Mouse (Mus musculus) myocyte (in vitro differentiated cells): ENCODE measurements around the gene Mybpc3. TPM values are rescaled to one million over a fixed set of nuclear protein-coding genes. Genes with fewer than 3 reads are reported as not detected.

Source experiments
- H3K27me3 ChIP-seq: one replicate; pipeline ENCODE4 v1.6.1; 2011; ENCODE audit not compliant: control insufficient read depth, insufficient read depth, insufficient read length
- H3K36me3 ChIP-seq: one replicate; pipeline ENCODE4 v1.6.1; 2011; ENCODE audit not compliant: control insufficient read depth, insufficient read depth
- H3K4me2 ChIP-seq: one replicate; pipeline ENCODE4 v1.6.1; 2011; ENCODE audit warnings: low read depth, control low read depth
- H3K4me3 ChIP-seq: one replicate; pipeline ENCODE4 v1.5.1; 2011; ENCODE audit warnings: mild to moderate bottlenecking, control low read depth, moderate library complexity
- H3K79me2 ChIP-seq: one replicate; pipeline ENCODE4 v1.6.1; 2011; ENCODE audit not compliant: control insufficient read depth, insufficient read depth
- H3ac ChIP-seq: one replicate; pipeline ENCODE4 v1.6.1; 2011; ENCODE audit not compliant: control insufficient read depth, insufficient read length
- CEBPB ChIP-seq: IDR thresholded peaks from 2 replicates; pipeline ENCODE4 v1.6.1; 2011; ENCODE audit warnings: mild to moderate bottlenecking, moderate library complexity; ENCODE audit not compliant: poor library complexity, insufficient read depth, severe bottlenecking
- E2F4 ChIP-seq: IDR thresholded peaks from one replicate; pipeline ENCODE4 v1.6.1; 2011; ENCODE audit warnings: mild to moderate bottlenecking, control low read depth, moderate library complexity; ENCODE audit not compliant: insufficient read depth
- MAX ChIP-seq: IDR thresholded peaks from one replicate; pipeline ENCODE4 v1.6.1; 2011; ENCODE audit warnings: low read depth, mild to moderate bottlenecking, control low read depth
- MYOD1 ChIP-seq, 3 experiments: IDR thresholded peaks; one replicate each; pipeline ENCODE4 v1.6.1; 2011; ENCODE audit warnings: control low read depth in 2 of 3, low read depth in 2 of 3, mild to moderate bottlenecking in 2 of 3, moderate library complexity in 1 of 3; ENCODE audit not compliant: insufficient read length in 2 of 3, control insufficient read depth in 1 of 3
- MYOG ChIP-seq, 3 experiments: IDR thresholded peaks; one replicate each; pipeline ENCODE4 v1.6.1; 2011; ENCODE audit warnings: control low read depth in 2 of 3, low read depth in 2 of 3, mild to moderate bottlenecking in 2 of 3; ENCODE audit not compliant: insufficient read length in 2 of 3, control insufficient read depth in 1 of 3, insufficient read depth in 1 of 3
- POLR2A ChIP-seq: IDR thresholded peaks from one replicate; pipeline ENCODE4 v1.6.1; 2011; ENCODE audit warnings: low read depth, mild to moderate bottlenecking, control low read depth, moderate library complexity; ENCODE audit not compliant: insufficient read length
- POLR2AphosphoS2 ChIP-seq: IDR thresholded peaks from one replicate; pipeline ENCODE4 v1.6.1; 2011; ENCODE audit warnings: low read depth, control low read depth; ENCODE audit not compliant: insufficient read length
- REST ChIP-seq: IDR thresholded peaks from one replicate; pipeline ENCODE4 v1.6.1; 2011; ENCODE audit warnings: mild to moderate bottlenecking, control low read depth, moderate library complexity; ENCODE audit not compliant: insufficient read depth, insufficient read length
- SRF ChIP-seq: IDR thresholded peaks from one replicate; pipeline ENCODE4 v1.6.1; 2011; ENCODE audit warnings: low read depth; ENCODE audit not compliant: control insufficient read depth, insufficient read length
- TCF12 ChIP-seq: IDR thresholded peaks from one replicate; pipeline ENCODE4 v1.6.1; 2011; ENCODE audit warnings: mild to moderate bottlenecking, control low read depth; ENCODE audit not compliant: poor library complexity, insufficient read depth, severe bottlenecking
- TCF3 ChIP-seq: IDR thresholded peaks from one replicate; pipeline ENCODE4 v1.6.1; 2011; ENCODE audit warnings: low read depth, control low read depth; ENCODE audit not compliant: insufficient read length
- USF1 ChIP-seq: IDR thresholded peaks from one replicate; pipeline ENCODE4 v1.6.1; 2011; ENCODE audit warnings: low read depth, mild to moderate bottlenecking, control low read depth, moderate library complexity
- polyA plus RNA-seq: library from polyadenylated mRNA; unstranded; fragments of >200 nt; fragmentation: generic; extraction: Trizol; gene quantifications from one replicate; pipeline ENCODE4 v1.2.1, GENCODE M21; 2012; ENCODE audit warnings: missing spikeins

Mybpc3 gene
- polyA plus RNA-seq, 1 experiment, result 0.05 TPM

DNA sequence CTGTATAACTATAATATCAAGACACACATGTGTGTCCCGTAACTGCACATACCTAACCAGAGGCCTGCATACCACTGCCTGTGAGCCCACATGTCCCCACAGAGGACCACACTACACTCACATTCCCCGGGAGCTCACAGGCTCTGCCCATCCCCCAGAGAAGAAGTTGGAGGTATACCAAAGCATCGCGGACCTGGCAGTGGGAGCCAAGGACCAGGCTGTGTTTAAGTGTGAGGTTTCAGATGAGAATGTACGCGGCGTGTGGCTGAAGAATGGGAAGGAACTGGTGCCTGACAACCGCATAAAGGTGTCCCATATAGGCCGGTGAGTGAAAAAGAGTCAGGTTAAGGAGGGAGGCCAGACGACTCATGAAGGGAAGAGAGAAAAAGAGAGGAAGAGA, 7.2 kb downstream of the Mybpc3 start:
- no peak for TF ChIP-seq POLR2A
- TF ChIP-seq TCF3, result no peak
- TF ChIP-seq CEBPB, result no peak
- no peak for TF ChIP-seq MAX
- no peak for TF ChIP-seq POLR2AphosphoS2
- no peak for TF ChIP-seq MYOD1 (IDR thresholded peaks at IDR 0.05; ENCODE audit: control insufficient read depth in 1 of 3, insufficient read length in 2 of 3, low read depth in 2 of 3)
- TF ChIP-seq SRF, result no peak
- no peak for TF ChIP-seq MYOG (IDR thresholded peaks at IDR 0.05; ENCODE audit: control insufficient read depth in 1 of 3, insufficient read depth in 1 of 3, insufficient read length in 2 of 3, low read depth in 2 of 3)
- no peak for TF ChIP-seq USF1
- no peak for TF ChIP-seq E2F4
- no peak for TF ChIP-seq TCF12
- no peak for TF ChIP-seq REST
- no peak overlapping the region for H3K4me2 ChIP-seq
- H3K79me2 ChIP-seq, result no peaks in the 10 kb centered on the region
- H3K27me3 ChIP-seq, result peaks cover 64% of the 10 kb centered on the region
- H3K4me3 ChIP-seq, result no peak overlapping the region
- no peak overlapping the region for H3ac ChIP-seq
- H3K36me3 ChIP-seq, result no peaks in the 10 kb centered on the region

DNA sequence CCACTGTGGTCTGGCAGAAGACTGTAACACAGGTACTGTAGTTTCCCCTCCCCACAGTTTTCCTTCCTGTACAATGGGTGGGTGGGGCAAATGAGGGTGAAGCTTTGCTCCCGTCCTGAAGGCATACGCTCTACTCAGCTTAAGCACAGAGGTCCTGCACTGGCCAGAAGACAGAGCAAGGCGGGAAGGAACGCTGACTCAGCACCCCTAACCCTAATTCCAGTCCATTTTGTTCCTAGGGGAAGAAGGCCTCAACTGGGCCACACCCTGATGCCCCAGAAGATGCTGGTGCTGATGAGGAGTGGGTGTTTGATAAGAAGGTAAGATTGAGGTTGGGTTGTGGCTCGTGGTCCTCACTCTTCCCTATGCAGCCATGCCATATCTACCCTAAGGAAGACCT, 10.8 kb downstream of the Mybpc3 start:
- H3ac ChIP-seq, result no peak overlapping the region
- H3K4me2 ChIP-seq, result no peak overlapping the region
- TF ChIP-seq REST, result no peak
- TF ChIP-seq USF1, result no peak
- H3K4me3 ChIP-seq, result no peak overlapping the region
- H3K27me3 ChIP-seq, result peaks cover 30% of the 10 kb centered on the region
- no peaks in the 10 kb centered on the region for H3K36me3 ChIP-seq
- no peaks in the 10 kb centered on the region for H3K79me2 ChIP-seq

- no peak overlapping the region for H3ac ChIP-seq
- H3K36me3 ChIP-seq, result no peaks in the 10 kb centered on the region
- H3K4me3 ChIP-seq, result no peak overlapping the region
- no peak overlapping the region for H3K4me2 ChIP-seq
- H3K27me3 ChIP-seq, result peaks cover 18% of the 10 kb centered on the region
- TF ChIP-seq MYOG (IDR thresholded peaks at IDR 0.05; ENCODE audit: control insufficient read depth in 1 of 3, insufficient read depth in 1 of 3, insufficient read length in 2 of 3, low read depth in 2 of 3) (peak in 1 of 3 experiments; percentile 6), MAX (no peak), TCF3 (no peak), MYOD1 (IDR thresholded peaks at IDR 0.05; ENCODE audit: control insufficient read depth in 1 of 3, insufficient read length in 2 of 3, low read depth in 2 of 3) (peak in 1 of 3 experiments; percentile 32)
- H3K79me2 ChIP-seq, result no peaks in the 10 kb centered on the region
Observed at GRCm38 (mm10) chr2:91130126-91130525, 12.2 kb downstream of the Mybpc3 start.

GRCm38 (mm10) chr2:91131251-91131650, 13.3 kb downstream of the Mybpc3 start:
- no peak overlapping the region for H3K4me3 ChIP-seq
- no peaks in the 10 kb centered on the region for H3K36me3 ChIP-seq
- H3K4me2 ChIP-seq, result no peak overlapping the region
- H3K79me2 ChIP-seq, result no peaks in the 10 kb centered on the region
- TF ChIP-seq CEBPB, result no peak
- TF ChIP-seq POLR2A, result no peak
- TF ChIP-seq MAX, result no peak
- H3K27me3 ChIP-seq, result peaks cover 7% of the 10 kb centered on the region
- no peak overlapping the region for H3ac ChIP-seq

DNA sequence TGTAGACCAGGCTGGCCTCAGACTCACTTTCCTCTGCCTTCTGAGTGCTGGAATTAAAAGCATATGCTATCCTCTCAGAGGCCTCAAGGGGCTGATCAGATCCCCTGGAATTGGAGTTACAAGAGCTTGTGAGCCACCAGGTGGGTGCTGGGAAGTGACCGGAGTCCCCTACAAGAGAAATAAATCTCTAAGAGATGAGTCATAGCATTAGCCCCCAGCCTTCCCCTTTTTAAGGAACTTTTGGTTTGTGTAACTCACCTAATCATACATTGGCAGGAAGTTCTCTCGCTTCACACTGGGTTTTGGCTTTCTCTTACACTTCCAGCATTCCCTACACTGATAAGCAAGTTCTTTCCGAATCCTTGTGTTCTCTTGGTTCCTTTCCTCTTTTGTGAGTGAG, 14.1 kb downstream of the Mybpc3 start:
- no peaks in the 10 kb centered on the region for H3K79me2 ChIP-seq
- peaks cover 4% of the 10 kb centered on the region for H3K27me3 ChIP-seq
- TF ChIP-seq E2F4, result no peak
- no peak for TF ChIP-seq MYOD1 (IDR thresholded peaks at IDR 0.05; ENCODE audit: control insufficient read depth in 1 of 3, insufficient read length in 2 of 3, low read depth in 2 of 3)
- TF ChIP-seq USF1, result no peak
- no peak for TF ChIP-seq POLR2AphosphoS2
- no peak for TF ChIP-seq MYOG (IDR thresholded peaks at IDR 0.05; ENCODE audit: control insufficient read depth in 1 of 3, insufficient read depth in 1 of 3, insufficient read length in 2 of 3, low read depth in 2 of 3)
- no peak for TF ChIP-seq SRF
- TF ChIP-seq CEBPB, result no peak
- TF ChIP-seq TCF12, result no peak
- TF ChIP-seq MAX, result no peak
- no peak for TF ChIP-seq POLR2A
- no peak for TF ChIP-seq REST
- no peak for TF ChIP-seq TCF3
- no peak overlapping the region for H3K4me2 ChIP-seq
- no peak overlapping the region for H3K4me3 ChIP-seq
- H3ac ChIP-seq, result no peak overlapping the region
- H3K36me3 ChIP-seq, result no peaks in the 10 kb centered on the region
